Mouse (Mus musculus): ENCODE data around the gene Inip.

DNA sequence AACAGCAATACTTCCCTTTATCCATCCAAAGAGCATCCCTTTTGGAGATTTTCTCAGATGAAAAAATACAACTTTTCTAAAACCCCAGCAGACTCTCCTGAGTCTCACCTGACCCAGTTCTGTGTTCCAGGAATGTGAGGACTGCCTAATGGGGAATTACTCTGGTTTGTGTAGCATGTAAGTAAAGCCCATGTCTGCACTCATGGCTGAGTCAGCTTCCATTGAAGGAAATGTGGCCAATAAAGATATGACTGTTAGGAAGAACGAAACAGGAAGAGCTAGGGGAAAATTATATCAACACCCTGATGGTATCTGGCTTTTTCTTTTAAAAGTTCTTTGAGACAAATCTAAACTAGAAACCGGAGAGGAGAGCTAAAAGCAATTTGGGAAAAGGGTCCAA lies 33.7 kb downstream of the Inip start:
- TF ChIP-seq TAL1 (IDR thresholded peaks at IDR 0.05; ENCODE audit: low read length) = no peak
- no peak for TF ChIP-seq GATA1 (IDR thresholded peaks at IDR 0.05; ENCODE audit: low read length)
